Mouse (Mus musculus) right cerebral cortex, postnatal 25 days (tissue): ENCODE results near the gene Cryab.
A peak's percentile ranks its signal among the peaks of the same experiment; 100 is the strongest.

ENCODE experiments used
- DNase-seq: peaks from one replicate; pipeline ENCODE4 v3.0.0; 2022

Gene Cryab

GRCm38 (mm10) chr9:50751323-50751722 lies at the start of gene Cryab:
Gene Cryab, plus strand, starts transcription at chr9:50751325.
- no peak for DNase-seq

GRCm38 (mm10) chr9:50704907-50705306 lies 46.2 kb upstream of the Cryab start:
- no peak for DNase-seq

GRCm38 (mm10) chr9:50709108-50709507 lies 42.0 kb upstream of the Cryab start:
- DNase-seq = no peak

- DNase-seq = no peak
Observed at GRCm38 (mm10) chr9:50711337-50711736, 39.8 kb upstream of the Cryab start.

- no peak for DNase-seq
Observed at GRCm38 (mm10) chr9:50714188-50714587, 36.9 kb upstream of the Cryab start.

- DNase-seq = no peak
Observed at GRCm38 (mm10) chr9:50718878-50719277, 32.2 kb upstream of the Cryab start.

- DNase-seq = no peak
Observed at GRCm38 (mm10) chr9:50721061-50721460, 30.1 kb upstream of the Cryab start.

- DNase-seq = no peak
Observed at GRCm38 (mm10) chr9:50722451-50722911, 28.6 kb upstream of the Cryab start.

- no peak for DNase-seq
Observed at GRCm38 (mm10) chr9:50723406-50723805, 27.7 kb upstream of the Cryab start.

- DNase-seq = no peak
Observed at GRCm38 (mm10) chr9:50724147-50724546, 27.0 kb upstream of the Cryab start.

- no peak for DNase-seq
Observed at GRCm38 (mm10) chr9:50724661-50725330, 26.3 kb upstream of the Cryab start.

- no peak for DNase-seq
Observed at GRCm38 (mm10) chr9:50725921-50726590, 25.1 kb upstream of the Cryab start.

- DNase-seq = peak; percentile 68
Observed at GRCm38 (mm10) chr9:50727171-50727924, 23.8 kb upstream of the Cryab start.

- peak; percentile 90 for DNase-seq
Observed at GRCm38 (mm10) chr9:50727925-50728651, 23.0 kb upstream of the Cryab start.

- DNase-seq = no peak
Observed at GRCm38 (mm10) chr9:50729600-50729999, 21.5 kb upstream of the Cryab start.

GRCm38 (mm10) chr9:50732560-50732959 lies 18.6 kb upstream of the Cryab start:
- DNase-seq = no peak

- no peak for DNase-seq
Observed at GRCm38 (mm10) chr9:50734989-50735388, 16.1 kb upstream of the Cryab start.

GRCm38 (mm10) chr9:50738914-50739870 lies 11.9 kb upstream of the Cryab start, which contains the start of gene Dixdc1:
Gene Dixdc1, minus strand, starts transcription at chr9:50739517.
- DNase-seq = peak; percentile 86

- no peak for DNase-seq
Observed at GRCm38 (mm10) chr9:50740867-50741784, 10.0 kb upstream of the Cryab start.

- no peak for DNase-seq
Observed at GRCm38 (mm10) chr9:50742261-50742660, 8.9 kb upstream of the Cryab start.

- no peak for DNase-seq
Observed at GRCm38 (mm10) chr9:50742744-50743143, 8.4 kb upstream of the Cryab start.
